Mouse (Mus musculus): ENCODE data around the gene Nt5c.

DNA sequence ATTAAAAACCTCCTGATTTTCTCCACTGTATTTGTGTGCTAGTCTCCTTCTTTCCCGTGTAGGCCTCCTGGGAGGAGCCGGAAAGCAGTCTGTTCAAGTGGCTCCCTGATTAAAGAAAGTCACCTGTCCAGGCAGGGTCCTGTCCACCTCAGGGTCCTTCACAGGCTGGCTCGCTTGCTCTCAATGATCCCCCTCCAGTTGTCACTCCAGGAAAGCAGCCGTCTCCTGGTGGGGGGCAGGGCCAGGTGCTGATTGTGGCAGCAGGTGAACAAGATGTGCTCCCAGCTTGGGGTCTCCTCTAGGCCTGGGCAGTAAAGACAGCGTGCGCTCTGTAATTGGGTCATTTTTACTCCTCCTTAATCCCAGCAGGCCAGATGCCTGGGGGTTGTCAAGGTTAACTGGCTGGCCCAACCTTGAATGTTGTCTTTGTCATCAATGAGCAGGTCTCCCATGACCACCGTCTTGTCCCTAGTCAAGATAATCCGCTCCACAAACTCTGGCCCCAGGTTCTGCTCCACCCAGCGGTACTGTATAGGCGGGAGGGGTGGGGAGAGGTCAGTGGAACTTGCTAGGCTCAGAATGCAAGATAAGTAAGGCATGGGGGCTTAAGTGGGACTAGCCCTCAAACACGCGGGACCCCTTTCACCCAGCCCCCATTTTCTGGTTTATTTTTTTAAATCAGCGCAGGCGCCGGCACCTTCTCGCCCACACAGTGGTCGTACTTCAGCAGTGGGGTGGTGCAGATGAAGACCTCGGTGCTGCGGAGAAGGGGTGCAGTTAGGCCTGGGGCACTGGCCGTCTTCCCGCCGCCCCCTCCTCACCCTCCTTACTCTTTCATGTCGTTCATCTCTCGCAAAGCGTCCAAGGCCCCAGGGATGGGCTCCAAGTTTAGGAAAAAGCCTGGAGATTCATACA, 964 bp downstream of the Nt5c start:
- TF ChIP-seq CTCF (IDR thresholded peaks at IDR 0.05; ENCODE audit: borderline replicate concordance, control insufficient read depth, extremely low read depth, insufficient read depth, low read length, poor library complexity) (no peak), POLR2A (IDR thresholded peaks at IDR 0.05; ENCODE audit: control insufficient read depth, extremely low read depth, insufficient read depth, low read length, poor library complexity) (no peak)
